Mouse (Mus musculus) G1E (cell line): ENCODE results near the gene Gm3854.

Experiments
- CTCF ChIP-seq: IDR thresholded peaks from 2 replicates; pipeline ENCODE4 v1.5.1; 2012; ENCODE audit warnings: low read depth, low read length, inconsistent platforms, mixed read lengths
- GATA1 ChIP-seq: IDR thresholded peaks from 2 replicates; pipeline ENCODE4 v1.6.1; 2012; ENCODE audit warnings: borderline replicate concordance, low read length, inconsistent platforms, mixed read lengths
- GATA2 ChIP-seq: IDR thresholded peaks from 2 replicates; pipeline ENCODE4 v1.6.1; 2012; ENCODE audit warnings: low read depth, low read length, inconsistent platforms, borderline replicate concordance
- TAL1 ChIP-seq: conservative IDR thresholded peaks from 2 replicates; pipeline ENCODE4 v1.6.1; 2012; ENCODE audit warnings: low read depth, low read length, inconsistent platforms, mixed read lengths

DNA sequence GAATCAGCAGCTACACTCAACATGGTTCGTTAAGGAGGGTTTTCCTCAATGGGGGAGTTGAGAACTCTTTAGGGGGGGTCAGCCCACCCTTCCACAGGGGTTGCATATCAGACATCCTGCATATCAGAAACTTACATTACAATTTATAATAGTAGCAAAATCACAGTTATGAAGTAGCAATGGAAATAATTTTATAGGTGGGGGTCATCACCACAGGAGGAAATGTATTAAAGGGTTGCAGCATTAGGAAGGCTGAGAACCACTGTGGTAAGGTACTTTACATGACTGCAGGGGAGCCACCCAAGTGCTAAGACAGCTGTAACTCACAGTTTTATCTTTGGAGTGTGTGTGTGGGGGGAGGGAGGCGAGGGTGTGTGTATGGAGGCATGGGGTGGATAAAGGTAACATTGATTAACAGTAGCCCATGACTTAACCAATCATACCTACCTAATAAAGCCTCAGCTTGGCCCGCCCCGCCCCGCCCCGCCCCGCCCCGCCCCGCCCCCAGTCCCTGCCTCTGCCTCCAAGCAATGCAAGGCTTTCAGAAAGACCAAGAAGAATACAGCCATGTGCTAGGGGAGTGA lies 17.0 kb downstream of the Gm3854 start:
- TF ChIP-seq TAL1 (no peak), CTCF (no peak), GATA1 (no peak), GATA2 (no peak)
